Mouse (Mus musculus) neural tube, embryonic 12.5 days (tissue): ENCODE results near the gene Gm5294. TPM values are rescaled to one million over a fixed set of nuclear protein-coding genes. Genes with fewer than 3 reads are reported as not detected.

Source experiments
- ATAC-seq: fragments of 200-750 bp; cut with Nextera tagmentation; 2 replicates; pipeline ENCODE4 v1.8.0; 2017; ENCODE audit warnings: low read depth, mild to moderate bottlenecking, moderate TSS enrichment, moderate library complexity; ENCODE audit not compliant: low FRiP score
- H3K27ac ChIP-seq: fragments of 300-500 bp; sonication (generic); 2 replicates; pipeline ENCODE4 v1.5.1; 2016
- H3K27me3 ChIP-seq: fragments of 300-500 bp; sonication (generic); replicated peaks from 2 replicates; pipeline ENCODE4 v1.6.1; 2016; ENCODE audit warnings: mild to moderate bottlenecking
- H3K36me3 ChIP-seq: fragments of 300-500 bp; sonication (generic); 2 replicates; pipeline ENCODE4 v1.6.1; 2016; ENCODE audit warnings: mild to moderate bottlenecking
- H3K4me1 ChIP-seq: fragments of 300-500 bp; sonication (generic); 2 replicates; pipeline ENCODE4 v1.6.1; 2016
- H3K4me2 ChIP-seq: fragments of 300-500 bp; sonication (generic); replicated peaks from 2 replicates; pipeline ENCODE4 v1.6.1; 2016; ENCODE audit warnings: mild to moderate bottlenecking
- H3K4me3 ChIP-seq: fragments of 300-500 bp; sonication (generic); 2 replicates; pipeline ENCODE4 v1.5.1; 2016
- H3K9ac ChIP-seq: fragments of 300-500 bp; sonication (generic); 2 replicates; pipeline ENCODE4 v1.6.1; 2016; ENCODE audit warnings: mild to moderate bottlenecking
- H3K9me3 ChIP-seq: fragments of 300-500 bp; sonication (generic); 2 replicates; pipeline ENCODE4 v1.6.1; 2016; ENCODE audit warnings: mild to moderate bottlenecking
- WGBS: fragments of 180-500 bp; shearing (Covaris S2); methylation state at CpG from one replicate; pipeline ENCODE4 v1.1.7; 2016; 5-methylcytosine and 5-hydroxymethylcytosine counted together
- polyA plus RNA-seq: library from polyadenylated mRNA; unstranded; fragments of >200 nt; fragmentation: Nextera tagmentation; extraction: Ambion mirVana; gene quantifications from 2 replicates; pipeline ENCODE4 v1.2.1, GENCODE M21; 2016

Gene Gm5294
- not detected in 2 replicates for polyA plus RNA-seq

DNA sequence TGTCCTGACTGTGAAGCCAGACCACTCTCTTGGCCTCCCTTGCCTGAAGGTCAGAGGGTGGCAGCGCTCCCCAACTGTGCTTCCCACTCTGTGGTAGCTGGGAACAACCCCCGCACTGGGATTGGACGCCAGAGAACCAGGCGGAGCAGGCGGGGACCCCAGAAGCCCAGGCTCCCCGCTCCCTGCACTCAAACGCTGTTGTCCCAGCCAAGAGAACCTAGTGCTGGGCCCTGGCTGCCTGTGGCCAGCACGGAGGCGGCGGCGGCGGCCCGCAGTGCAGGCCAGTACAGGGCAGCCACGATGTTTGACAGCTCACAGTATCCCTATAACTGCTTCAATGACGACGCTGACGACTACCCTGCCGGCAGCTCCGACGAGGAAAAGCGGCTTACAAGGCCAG, at the start of gene Gm5294:
Gm5294 (plus strand) TSS at position 301 of the 400 bp plus-strand sequence.
- 8% methylated on average over 21 of the region's 21 CpGs for WGBS
- Histone ChIP-seq H3K27me3 (peaks cover 54% of the 10 kb centered on the region), H3K27ac (no peak within 1 kb of the TSS), H3K36me3 (no peaks in the 10 kb centered on the region), H3K4me1 (peaks cover 8% of the 10 kb centered on the region), H3K9me3 (no peaks in the 10 kb centered on the region), H3K9ac (no peak within 1 kb of the TSS), H3K4me2 (peak within 1 kb of the TSS; percentile 52), H3K4me3 (peak within 1 kb of the TSS; percentile 11)
- no peak for ATAC-seq

- H3K36me3 ChIP-seq, result peaks cover 20% of the 10 kb centered on the region
- WGBS, result 91% methylated on average over 5 of the region's 5 CpGs
Observed at GRCm38 (mm10) chr5:138775096-138775495, 44.8 kb upstream of the Gm5294 start.

GRCm38 (mm10) chr5:138776346-138776745, 43.5 kb upstream of the Gm5294 start:
- H3K36me3 ChIP-seq, result peaks cover 16% of the 10 kb centered on the region
- H3K9me3 ChIP-seq, result no peaks in the 10 kb centered on the region
- no peaks in the 10 kb centered on the region for H3K27me3 ChIP-seq
- no peak overlapping the region for H3K4me2 ChIP-seq
- no peak for ATAC-seq
- H3K27ac ChIP-seq, result no peak overlapping the region
- WGBS, result 71% methylated on average over 1 of the region's 1 CpGs
- no peak overlapping the region for H3K9ac ChIP-seq
- peaks cover 22% of the 10 kb centered on the region for H3K4me1 ChIP-seq
- H3K4me3 ChIP-seq, result no peak overlapping the region

More at GRCm38 (mm10) chr5:138775096-138775495, 44.8 kb upstream of the Gm5294 start:
- no peak overlapping the region for H3K4me2 ChIP-seq
- H3K9ac ChIP-seq, result no peak overlapping the region
- no peak for ATAC-seq
- H3K4me1 ChIP-seq, result peaks cover 22% of the 10 kb centered on the region
- H3K4me3 ChIP-seq, result no peak overlapping the region
- H3K9me3 ChIP-seq, result no peaks in the 10 kb centered on the region
- H3K27me3 ChIP-seq, result no peaks in the 10 kb centered on the region
- no peak overlapping the region for H3K27ac ChIP-seq

GRCm38 (mm10) chr5:138778731-138779463, 41.0 kb upstream of the Gm5294 start:
- Histone ChIP-seq H3K36me3 (peaks cover 10% of the 10 kb centered on the region), H3K9ac (no peak overlapping the region), H3K9me3 (no peaks in the 10 kb centered on the region), H3K4me2 (peak overlapping the region; percentile 31), H3K27ac (peak overlapping the region; percentile 72), H3K4me3 (no peak overlapping the region), H3K4me1 (peaks cover 18% of the 10 kb centered on the region), H3K27me3 (no peaks in the 10 kb centered on the region)
- 25% methylated on average over 9 of the region's 9 CpGs for WGBS
- peak; percentile 84 for ATAC-seq

GRCm38 (mm10) chr5:138779655-138780054, 40.2 kb upstream of the Gm5294 start:
- no peak overlapping the region for H3K4me3 ChIP-seq
- no peak overlapping the region; the same call in 1 of the 2 replicates for H3K27ac ChIP-seq
- H3K36me3 ChIP-seq, result peaks cover 10% of the 10 kb centered on the region
- peaks cover 18% of the 10 kb centered on the region for H3K4me1 ChIP-seq
- H3K4me2 ChIP-seq, result no peak overlapping the region
- H3K9me3 ChIP-seq, result no peaks in the 10 kb centered on the region
- H3K27me3 ChIP-seq, result no peaks in the 10 kb centered on the region
- 75% methylated on average over 3 of the region's 3 CpGs for WGBS
- no peak overlapping the region for H3K9ac ChIP-seq
- no peak for ATAC-seq

GRCm38 (mm10) chr5:138782697-138783096, 37.2 kb upstream of the Gm5294 start:
- H3K27me3 ChIP-seq, result no peaks in the 10 kb centered on the region
- peaks cover 18% of the 10 kb centered on the region for H3K4me1 ChIP-seq
- H3K4me2 ChIP-seq, result no peak overlapping the region
- H3K9ac ChIP-seq, result no peak overlapping the region
- no peak for ATAC-seq
- H3K36me3 ChIP-seq, result no peaks in the 10 kb centered on the region; the same call in 1 of the 2 replicates
- 74% methylated on average over 1 of the region's 1 CpGs for WGBS
- H3K4me3 ChIP-seq, result no peak overlapping the region
- H3K9me3 ChIP-seq, result no peaks in the 10 kb centered on the region
- no peak overlapping the region for H3K27ac ChIP-seq

GRCm38 (mm10) chr5:138783181-138783580, 36.7 kb upstream of the Gm5294 start:
- no peak for ATAC-seq
- no peaks in the 10 kb centered on the region for H3K9me3 ChIP-seq
- H3K27me3 ChIP-seq, result no peaks in the 10 kb centered on the region
- no peak overlapping the region for H3K27ac ChIP-seq
- 86% methylated on average over 8 of the region's 8 CpGs for WGBS
- no peak overlapping the region for H3K4me3 ChIP-seq
- H3K9ac ChIP-seq, result no peak overlapping the region
- H3K4me1 ChIP-seq, result peaks cover 18% of the 10 kb centered on the region
- H3K36me3 ChIP-seq, result no peaks in the 10 kb centered on the region; the same call in 1 of the 2 replicates
- H3K4me2 ChIP-seq, result no peak overlapping the region

GRCm38 (mm10) chr5:138785986-138786515, 33.8 kb upstream of the Gm5294 start:
- no peaks in the 10 kb centered on the region for H3K9me3 ChIP-seq
- H3K4me2 ChIP-seq, result no peak overlapping the region
- no peaks in the 10 kb centered on the region; the same call in 1 of the 2 replicates for H3K4me1 ChIP-seq
- no peak overlapping the region for H3K27ac ChIP-seq
- no peak for ATAC-seq
- no peaks in the 10 kb centered on the region; the same call in 1 of the 2 replicates for H3K36me3 ChIP-seq
- H3K9ac ChIP-seq, result no peak overlapping the region
- WGBS, result 90% methylated on average over 3 of the region's 3 CpGs
- H3K4me3 ChIP-seq, result no peak overlapping the region
- H3K27me3 ChIP-seq, result no peaks in the 10 kb centered on the region

GRCm38 (mm10) chr5:138787648-138788047, 32.2 kb upstream of the Gm5294 start:
- 89% methylated on average over 7 of the region's 7 CpGs for WGBS
- peaks cover 15% of the 10 kb centered on the region for H3K36me3 ChIP-seq
- ATAC-seq, result no peak
- no peak overlapping the region for H3K27ac ChIP-seq
- H3K4me3 ChIP-seq, result no peak overlapping the region
- no peaks in the 10 kb centered on the region for H3K9me3 ChIP-seq
- no peaks in the 10 kb centered on the region for H3K27me3 ChIP-seq
- H3K9ac ChIP-seq, result no peak overlapping the region
- H3K4me2 ChIP-seq, result no peak overlapping the region
- no peaks in the 10 kb centered on the region; the same call in 1 of the 2 replicates for H3K4me1 ChIP-seq

DNA sequence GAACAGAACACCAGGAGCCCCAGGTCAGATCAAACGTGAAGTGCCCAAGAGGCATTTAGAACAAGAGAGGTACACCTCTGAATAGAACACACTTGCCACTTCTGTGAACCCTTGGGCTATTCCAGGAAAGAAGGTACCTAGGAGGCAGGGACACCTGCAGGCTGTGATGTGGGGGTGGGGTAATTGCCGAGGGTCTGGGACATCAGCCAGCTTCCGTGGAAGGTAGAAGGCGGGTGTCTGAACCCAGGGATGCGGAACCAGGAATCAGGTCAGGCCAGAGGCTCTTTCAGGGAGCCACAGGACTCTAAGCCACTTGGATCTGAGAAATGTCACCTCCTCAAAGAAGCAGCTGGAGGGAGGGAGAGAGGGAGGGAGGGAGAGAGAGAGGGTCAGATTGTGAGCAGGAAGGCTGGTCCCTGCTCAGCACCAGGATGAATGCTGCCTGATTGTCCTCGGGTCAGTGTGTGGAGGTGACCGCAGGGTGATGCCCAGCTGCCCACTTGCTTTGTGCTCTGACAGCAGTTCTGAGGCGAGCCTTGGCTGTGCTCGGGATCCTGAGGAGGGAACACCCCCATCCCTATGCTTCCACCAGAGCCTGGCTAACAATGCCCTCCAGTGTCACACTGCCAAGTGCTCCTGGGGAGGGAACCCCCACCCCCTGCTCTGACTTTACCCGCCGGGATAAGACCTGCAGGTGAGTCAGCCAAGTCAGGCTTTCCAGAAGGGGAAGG, 31.2 kb upstream of the Gm5294 start:
- no peak for ATAC-seq
- Histone ChIP-seq H3K4me2 (no peak overlapping the region), H3K27me3 (no peaks in the 10 kb centered on the region), H3K9me3 (no peaks in the 10 kb centered on the region), H3K4me3 (no peak overlapping the region), H3K9ac (no peak overlapping the region), H3K27ac (no peak overlapping the region), H3K36me3 (peaks cover 23% of the 10 kb centered on the region), H3K4me1 (no peaks in the 10 kb centered on the region)
- WGBS, result 70% methylated on average over 11 of the region's 11 CpGs

DNA sequence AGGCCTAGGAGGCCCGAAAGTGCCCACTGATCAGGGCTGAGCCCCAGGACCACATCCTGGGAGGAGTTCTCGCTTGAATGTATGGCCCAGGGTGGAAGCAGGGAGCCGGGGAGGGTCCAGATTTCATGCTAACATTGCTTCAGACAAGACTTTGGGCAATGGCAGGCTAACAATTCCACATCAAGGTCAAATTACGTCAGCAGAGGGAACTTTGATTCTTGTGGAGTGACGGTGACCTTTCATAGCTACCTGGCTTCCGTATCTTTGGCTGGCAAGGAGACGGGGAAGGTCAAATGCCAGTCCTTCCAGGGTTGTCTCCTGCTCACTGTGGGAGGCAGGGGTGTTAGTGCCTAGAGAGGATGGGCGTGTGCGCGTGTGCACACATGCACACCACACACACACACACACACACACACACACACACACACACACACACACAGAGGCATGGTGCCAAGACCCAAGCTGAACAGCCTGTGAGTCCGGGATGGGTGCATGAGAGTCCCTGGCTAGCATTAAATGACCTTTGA, 28.9 kb upstream of the Gm5294 start:
- WGBS, result 89% methylated on average over 11 of the region's 11 CpGs
- H3K9me3 ChIP-seq, result no peaks in the 10 kb centered on the region
- H3K36me3 ChIP-seq, result peaks cover 44% of the 10 kb centered on the region
- no peak for ATAC-seq
- no peaks in the 10 kb centered on the region for H3K4me1 ChIP-seq
- no peak overlapping the region for H3K4me3 ChIP-seq
- H3K27ac ChIP-seq, result no peak overlapping the region
- no peak overlapping the region for H3K9ac ChIP-seq
- H3K27me3 ChIP-seq, result no peaks in the 10 kb centered on the region
- no peak overlapping the region for H3K4me2 ChIP-seq

DNA sequence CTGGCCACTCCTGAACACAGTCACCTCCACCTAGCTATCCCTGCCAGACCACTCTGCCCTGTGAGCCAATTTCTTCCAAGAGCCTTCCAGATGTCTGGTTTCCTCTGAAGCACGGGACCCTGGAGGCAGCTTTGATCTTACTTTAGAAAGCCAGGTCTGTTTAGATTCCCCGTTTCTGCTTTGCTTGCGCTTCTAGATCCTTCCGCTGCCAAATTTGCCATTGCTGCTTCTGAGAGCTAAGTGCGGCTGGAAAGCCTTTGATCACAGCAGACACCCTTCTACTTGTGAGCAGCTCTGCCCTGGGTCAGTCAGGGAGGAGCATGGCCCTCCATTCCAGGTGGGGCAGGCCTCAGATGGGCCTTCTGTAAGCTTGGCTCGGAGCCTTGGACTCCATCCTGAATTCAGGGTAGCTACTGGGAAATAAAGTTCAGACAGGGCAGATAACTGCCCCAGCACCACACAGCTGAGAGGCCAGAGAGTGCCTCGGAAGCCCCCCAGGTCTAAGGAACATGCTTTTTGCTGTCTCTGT, 18.2 kb upstream of the Gm5294 start:
- no peak overlapping the region for H3K27ac ChIP-seq
- H3K4me2 ChIP-seq, result no peak overlapping the region
- WGBS, result 72% methylated on average over 7 of the region's 7 CpGs
- peaks cover 30% of the 10 kb centered on the region for H3K36me3 ChIP-seq
- ATAC-seq, result no peak
- H3K4me1 ChIP-seq, result no peaks in the 10 kb centered on the region
- no peaks in the 10 kb centered on the region for H3K9me3 ChIP-seq
- no peak overlapping the region for H3K9ac ChIP-seq
- no peaks in the 10 kb centered on the region for H3K27me3 ChIP-seq
- H3K4me3 ChIP-seq, result no peak overlapping the region
